Mouse (Mus musculus): Measurements from ENCODE around the gene Slc25a39. TPM values are rescaled to one million over a fixed set of nuclear protein-coding genes. Genes with fewer than 3 reads are reported as not detected.

The Slc25a39 gene
- polyA plus RNA-seq, 1 experiment: 403 TPM

GRCm38 (mm10) chr11:102424666-102425065, 16.9 kb upstream of the Slc25a39 start:
- Histone ChIP-seq H3K4me3 (ENCODE audit: low read depth, low read length) (no peak overlapping the region), H3K27ac (ENCODE audit: insufficient read depth, low read depth, low read length) (no peak overlapping the region), H3K27me3 (ENCODE audit: control insufficient read depth, insufficient read depth, low read length) (peaks cover 5% of the 10 kb centered on the region; the same call in 1 of the 2 replicates), H3K4me1 (ENCODE audit: control insufficient read depth, insufficient read depth, insufficient read length, low read length) (no peaks in the 10 kb centered on the region), H3K36me3 (ENCODE audit: control insufficient read depth, insufficient read depth, low read length) (no peaks in the 10 kb centered on the region)
- WGBS: 85% methylated on average over 6 of the region's 6 CpGs
- TF ChIP-seq POLR2A (IDR thresholded peaks at IDR 0.05; ENCODE audit: low read depth, low read length) (no peak), CTCF (IDR thresholded peaks at IDR 0.05; ENCODE audit: extremely low read depth, insufficient read length, insufficient replicate concordance, low read depth, low read length) (no peak)

GRCm38 (mm10) chr11:102421559-102421958, 13.8 kb upstream of the Slc25a39 start:
- WGBS: 38% methylated on average over 8 of the region's 8 CpGs
- Histone ChIP-seq H3K27ac (ENCODE audit: insufficient read depth, low read depth, low read length) (no peak overlapping the region), H3K36me3 (ENCODE audit: control insufficient read depth, insufficient read depth, low read length) (no peaks in the 10 kb centered on the region), H3K4me3 (ENCODE audit: low read depth, low read length) (no peak overlapping the region), H3K4me1 (ENCODE audit: control insufficient read depth, insufficient read depth, insufficient read length, low read length) (no peaks in the 10 kb centered on the region), H3K27me3 (ENCODE audit: control insufficient read depth, insufficient read depth, low read length) (peaks cover 7% of the 10 kb centered on the region)
- TF ChIP-seq CTCF (IDR thresholded peaks at IDR 0.05; ENCODE audit: extremely low read depth, insufficient read length, insufficient replicate concordance, low read depth, low read length) (no peak), POLR2A (IDR thresholded peaks at IDR 0.05; ENCODE audit: low read depth, low read length) (no peak)

GRCm38 (mm10) chr11:102418887-102419286, 11.1 kb upstream of the Slc25a39 start:
- Histone ChIP-seq H3K4me3 (ENCODE audit: low read depth, low read length) (no peak overlapping the region), H3K27ac (ENCODE audit: insufficient read depth, low read depth, low read length) (no peak overlapping the region), H3K4me1 (ENCODE audit: control insufficient read depth, insufficient read depth, insufficient read length, low read length) (no peaks in the 10 kb centered on the region), H3K36me3 (ENCODE audit: control insufficient read depth, insufficient read depth, low read length) (no peaks in the 10 kb centered on the region), H3K27me3 (ENCODE audit: control insufficient read depth, insufficient read depth, low read length) (peaks cover 7% of the 10 kb centered on the region)
- TF ChIP-seq CTCF (IDR thresholded peaks at IDR 0.05; ENCODE audit: extremely low read depth, insufficient read length, insufficient replicate concordance, low read depth, low read length): no peak
- TF ChIP-seq POLR2A (IDR thresholded peaks at IDR 0.05; ENCODE audit: low read depth, low read length): no peak

- Histone ChIP-seq H3K27me3 (ENCODE audit: control insufficient read depth, insufficient read depth, low read length) (peaks cover 7% of the 10 kb centered on the region), H3K4me1 (ENCODE audit: control insufficient read depth, insufficient read depth, insufficient read length, low read length) (no peaks in the 10 kb centered on the region), H3K36me3 (ENCODE audit: control insufficient read depth, insufficient read depth, low read length) (no peaks in the 10 kb centered on the region), H3K4me3 (ENCODE audit: low read depth, low read length) (no peak overlapping the region), H3K27ac (ENCODE audit: insufficient read depth, low read depth, low read length) (no peak overlapping the region)
- WGBS: 71% methylated on average over 1 of the region's 1 CpGs
- TF ChIP-seq POLR2A (IDR thresholded peaks at IDR 0.05; ENCODE audit: low read depth, low read length) (no peak), CTCF (IDR thresholded peaks at IDR 0.05; ENCODE audit: extremely low read depth, insufficient read length, insufficient replicate concordance, low read depth, low read length) (no peak)
These were observed 9.4 kb upstream of the Slc25a39 start for GRCm38 (mm10) chr11:102417160-102417559.

DNA sequence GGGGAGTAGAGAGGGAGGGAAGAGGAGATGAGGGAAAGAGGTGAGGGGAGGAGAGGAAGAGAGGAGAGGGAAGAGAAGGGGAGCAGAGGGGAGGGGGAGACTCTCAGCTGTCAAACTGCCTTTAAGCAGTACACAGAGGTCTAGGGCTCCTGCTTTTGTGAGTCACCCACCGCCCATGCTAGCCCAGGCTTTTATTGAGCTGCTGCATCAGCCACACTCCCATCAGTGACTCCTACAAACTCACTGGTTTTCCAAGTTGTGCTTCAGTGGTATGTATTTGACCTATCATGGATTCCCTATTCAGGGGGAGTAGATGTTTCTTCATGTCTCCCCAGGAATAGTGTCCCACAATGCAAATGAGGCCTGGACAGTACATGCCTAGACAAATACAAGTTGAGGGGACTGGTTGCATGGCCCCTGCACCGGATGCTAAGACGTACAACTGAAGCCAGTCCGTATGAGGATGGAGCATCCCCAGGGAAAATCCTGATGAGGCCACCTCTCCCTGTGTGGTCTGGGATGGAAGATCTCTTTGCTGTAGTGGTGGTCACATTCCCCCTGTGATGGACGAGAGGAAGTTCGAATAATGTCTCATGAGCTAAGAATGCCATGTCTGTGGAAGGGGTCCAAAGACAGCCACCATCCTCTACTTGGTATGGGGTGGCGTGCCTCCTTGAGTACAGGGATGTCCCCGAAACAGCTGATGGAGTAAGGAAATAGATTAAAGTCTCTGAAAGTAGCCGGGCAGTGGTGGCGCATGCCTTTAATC, 7.5 kb upstream of the Slc25a39 start:
- Histone ChIP-seq H3K4me1 (ENCODE audit: control insufficient read depth, insufficient read depth, insufficient read length, low read length) (no peaks in the 10 kb centered on the region), H3K27me3 (ENCODE audit: control insufficient read depth, insufficient read depth, low read length) (peaks cover 3% of the 10 kb centered on the region), H3K36me3 (ENCODE audit: control insufficient read depth, insufficient read depth, low read length) (no peaks in the 10 kb centered on the region), H3K4me3 (ENCODE audit: low read depth, low read length) (no peak overlapping the region), H3K27ac (ENCODE audit: insufficient read depth, low read depth, low read length) (no peak overlapping the region)
- WGBS: 66% methylated on average over 10 of the region's 10 CpGs
- TF ChIP-seq CTCF (IDR thresholded peaks at IDR 0.05; ENCODE audit: extremely low read depth, insufficient read length, insufficient replicate concordance, low read depth, low read length) (no peak), POLR2A (IDR thresholded peaks at IDR 0.05; ENCODE audit: low read depth, low read length) (no peak)

DNA sequence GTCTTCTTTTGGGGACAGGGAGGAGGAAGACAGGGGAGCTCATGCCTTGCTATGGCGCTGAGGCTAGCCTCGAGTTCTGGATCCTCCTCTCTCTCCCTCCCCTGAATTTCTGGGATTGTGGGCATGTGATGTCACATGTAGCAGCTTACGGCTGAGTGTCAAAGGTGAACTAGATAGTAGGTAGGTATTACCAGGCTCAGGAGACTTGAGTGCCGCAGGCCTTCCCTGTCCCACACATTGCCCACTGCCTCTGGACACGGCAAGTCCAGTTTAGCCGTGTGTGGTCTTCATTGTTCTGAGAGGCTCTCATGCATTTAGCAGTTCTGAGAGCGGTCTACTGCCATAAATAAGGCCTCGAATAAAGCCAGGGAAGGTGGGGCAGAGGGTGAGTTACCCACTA, 5.3 kb upstream of the Slc25a39 start:
- Histone ChIP-seq H3K4me3 (ENCODE audit: low read depth, low read length) (no peak overlapping the region), H3K27ac (ENCODE audit: insufficient read depth, low read depth, low read length) (no peak overlapping the region), H3K27me3 (ENCODE audit: control insufficient read depth, insufficient read depth, low read length) (no peaks in the 10 kb centered on the region), H3K36me3 (ENCODE audit: control insufficient read depth, insufficient read depth, low read length) (no peaks in the 10 kb centered on the region), H3K4me1 (ENCODE audit: control insufficient read depth, insufficient read depth, insufficient read length, low read length) (no peaks in the 10 kb centered on the region)
- TF ChIP-seq CTCF (IDR thresholded peaks at IDR 0.05; ENCODE audit: extremely low read depth, insufficient read length, insufficient replicate concordance, low read depth, low read length) (no peak), POLR2A (IDR thresholded peaks at IDR 0.05; ENCODE audit: low read depth, low read length) (no peak)
- WGBS: 77% methylated on average over 8 of the region's 8 CpGs

DNA sequence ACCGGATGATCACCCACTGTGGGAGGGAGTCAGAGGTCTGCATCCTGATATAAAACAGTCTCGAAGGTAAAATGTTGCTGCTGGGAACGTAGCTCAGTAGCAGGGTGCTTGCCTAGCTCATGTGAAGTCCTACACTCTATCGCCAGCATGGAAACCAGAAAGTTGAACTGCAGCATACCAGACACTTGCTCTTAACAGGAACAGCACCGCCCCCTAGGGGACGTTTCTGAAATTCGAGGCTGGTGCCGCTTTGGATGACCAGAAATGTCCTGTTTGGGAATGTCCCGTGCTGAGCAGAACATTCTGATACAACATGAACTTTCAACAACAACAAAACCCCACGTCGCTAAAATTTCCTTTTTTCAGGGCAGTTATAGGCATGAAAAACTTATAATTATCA, 4.0 kb upstream of the Slc25a39 start:
- no peak overlapping the region for H3K4me3 ChIP-seq (ENCODE audit: low read depth, low read length)
- TF ChIP-seq CTCF (IDR thresholded peaks at IDR 0.05; ENCODE audit: extremely low read depth, insufficient read length, insufficient replicate concordance, low read depth, low read length) (peak; percentile 93; the same call in 1 of the 2 replicates), POLR2A (IDR thresholded peaks at IDR 0.05; ENCODE audit: low read depth, low read length) (no peak)
- no peaks in the 10 kb centered on the region for H3K27me3 ChIP-seq (ENCODE audit: control insufficient read depth, insufficient read depth, low read length)
- WGBS: 4% methylated on average over 11 of the region's 11 CpGs
- no peak overlapping the region for H3K27ac ChIP-seq (ENCODE audit: insufficient read depth, low read depth, low read length)
- no peaks in the 10 kb centered on the region for H3K4me1 ChIP-seq (ENCODE audit: control insufficient read depth, insufficient read depth, insufficient read length, low read length)
- H3K36me3 ChIP-seq (ENCODE audit: control insufficient read depth, insufficient read depth, low read length): no peaks in the 10 kb centered on the region
